Mouse (Mus musculus) CH12.LX (cell line): ENCODE results near the gene Fam151b. TPM values are rescaled to one million over a fixed set of nuclear protein-coding genes. Genes with fewer than 3 reads are reported as not detected.

ENCODE experiments used
- DNase-seq: peaks from one replicate; pipeline ENCODE4 v3.0.0-alpha.2; 2013; ENCODE audit errors: extremely low read depth
- H3K27ac ChIP-seq: 2 replicates; pipeline ENCODE4 v1.5.1; 2012; ENCODE audit warnings: low read depth, mild to moderate bottlenecking, control low read depth, moderate library complexity; ENCODE audit not compliant: insufficient read depth
- H3K27me3 ChIP-seq: replicated peaks from 2 replicates; pipeline ENCODE3; 2012; ENCODE audit warnings: inconsistent platforms
- H3K36me3 ChIP-seq, 2 experiments: replicated peaks in 1 of 2; 2 replicates each; pipeline versions ENCODE3 to v1.6.1; 2012; ENCODE audit warnings: inconsistent platforms in 1 of 2, low read length in 1 of 2, mild to moderate bottlenecking in 1 of 2, mixed read lengths in 1 of 2, moderate library complexity in 1 of 2; ENCODE audit not compliant: control insufficient read depth in 1 of 2, insufficient read depth in 1 of 2
- H3K4me1 ChIP-seq, 2 experiments: 2 replicates each; pipeline ENCODE4 v1.6.1; 2012; ENCODE audit warnings: inconsistent platforms in 1 of 2, moderate library complexity in 1 of 2; ENCODE audit not compliant: insufficient read depth in 2 of 2, control insufficient read depth in 1 of 2
- H3K4me2 ChIP-seq: 2 replicates; pipeline ENCODE4 v1.6.1; 2012; ENCODE audit warnings: low read depth, mild to moderate bottlenecking, control low read depth; ENCODE audit not compliant: poor library complexity, insufficient read depth, severe bottlenecking
- H3K4me3 ChIP-seq, 3 experiments: fragments of 150-350 bp in 1 of 3; sonication (generic) in 1 of 3; replicated peaks in 1 of 3; 2 replicates each; pipeline versions ENCODE3 to v1.5.1; 2011 to 2012; ENCODE audit warnings: low read depth in 2 of 3, low read length in 2 of 3, mild to moderate bottlenecking in 2 of 3, moderate library complexity in 2 of 3, control low read depth in 1 of 3, improper control_type of control experiment in 1 of 3, inconsistent platforms in 1 of 3, mixed read lengths in 1 of 3; ENCODE audit not compliant: poor library complexity in 1 of 3
- H3K79me2 ChIP-seq: replicated peaks from 2 replicates; pipeline ENCODE4 v1.6.1; 2012; ENCODE audit warnings: mild to moderate bottlenecking, moderate library complexity; ENCODE audit not compliant: control insufficient read depth, poor library complexity, insufficient read depth, severe bottlenecking; ENCODE audit errors: extremely low read depth
- H3K9ac ChIP-seq: 2 replicates; pipeline ENCODE4 v1.6.1; 2012; ENCODE audit warnings: low read depth, mild to moderate bottlenecking, control low read depth, moderate library complexity; ENCODE audit not compliant: insufficient read depth
- H3K9me3 ChIP-seq: replicated peaks from 2 replicates; pipeline ENCODE3; 2012; ENCODE audit warnings: low read length, inconsistent platforms, mixed read lengths
- BHLHE40 ChIP-seq: IDR thresholded peaks from 2 replicates; pipeline ENCODE4 v1.6.1; 2011; ENCODE audit warnings: mild to moderate bottlenecking, low read depth, low read length, improper control_type of control experiment
- CHD1 ChIP-seq: IDR thresholded peaks from 2 replicates; pipeline ENCODE4 v1.6.1; 2012; ENCODE audit warnings: low read depth, low read length, improper control_type of control experiment, inconsistent platforms
- ELF1 ChIP-seq: IDR thresholded peaks from 2 replicates; pipeline ENCODE4 v1.6.1; 2014; ENCODE audit warnings: low read depth, mild to moderate bottlenecking, inconsistent platforms, low read length, improper control_type of control experiment
- ETS1 ChIP-seq: conservative IDR thresholded peaks from 2 replicates; pipeline ENCODE4 v1.6.1; 2012; ENCODE audit warnings: low read depth, mild to moderate bottlenecking, inconsistent platforms, low read length, improper control_type of control experiment, moderate library complexity
- HCFC1 ChIP-seq: IDR thresholded peaks from 2 replicates; pipeline ENCODE4 v1.6.1; 2012; ENCODE audit warnings: low read depth, mild to moderate bottlenecking, inconsistent platforms, low read length, improper control_type of control experiment
- KAT2A ChIP-seq: IDR thresholded peaks from 2 replicates; pipeline ENCODE4 v1.6.1; 2012; ENCODE audit warnings: low read length, improper control_type of control experiment, inconsistent platforms; ENCODE audit not compliant: insufficient replicate concordance
- MAZ ChIP-seq: IDR thresholded peaks from 2 replicates; pipeline ENCODE4 v1.6.1; 2012; ENCODE audit warnings: low read depth, mild to moderate bottlenecking, inconsistent platforms, low read length, improper control_type of control experiment, moderate library complexity
- MEF2A ChIP-seq: IDR thresholded peaks from 2 replicates; pipeline ENCODE4 v1.6.1; 2014; ENCODE audit warnings: low read depth, mild to moderate bottlenecking, inconsistent platforms, low read length, improper control_type of control experiment, borderline replicate concordance
- MXI1 ChIP-seq: IDR thresholded peaks from 2 replicates; pipeline ENCODE4 v1.6.1; 2011; ENCODE audit warnings: mild to moderate bottlenecking, low read depth, low read length, improper control_type of control experiment
- NELFE ChIP-seq: IDR thresholded peaks from 2 replicates; pipeline ENCODE4 v1.6.1; 2011; ENCODE audit warnings: low read depth, low read length, improper control_type of control experiment
- NRF1 ChIP-seq: IDR thresholded peaks from 2 replicates; pipeline ENCODE4 v1.6.1; 2014; ENCODE audit warnings: low read depth, mild to moderate bottlenecking, inconsistent platforms, low read length, improper control_type of control experiment, moderate library complexity
- PAX5 ChIP-seq: IDR thresholded peaks from 2 replicates; pipeline ENCODE4 v1.6.1; 2012; ENCODE audit warnings: low read length, inconsistent platforms, mixed read lengths
- POLR2A ChIP-seq: IDR thresholded peaks from 2 replicates; pipeline ENCODE4 v1.6.1; 2011; ENCODE audit warnings: low read depth, mild to moderate bottlenecking, improper control_type of control experiment, low read length
- POLR2AphosphoS2 ChIP-seq: IDR thresholded peaks from 2 replicates; pipeline ENCODE4 v1.6.1; 2011; ENCODE audit warnings: low read depth, low read length, improper control_type of control experiment
- RAD21 ChIP-seq: IDR thresholded peaks from 2 replicates; pipeline ENCODE4 v1.6.1; 2011; ENCODE audit warnings: low read depth, mild to moderate bottlenecking, low read length, improper control_type of control experiment, moderate library complexity
- RCOR1 ChIP-seq: conservative IDR thresholded peaks from 2 replicates; pipeline ENCODE4 v1.6.1; 2012; ENCODE audit warnings: low read depth, mild to moderate bottlenecking, inconsistent platforms, low read length, improper control_type of control experiment
- SIN3A ChIP-seq: IDR thresholded peaks from 2 replicates; pipeline ENCODE4 v1.6.1; 2012; ENCODE audit warnings: low read length, improper control_type of control experiment, inconsistent platforms
- TBP ChIP-seq: conservative IDR thresholded peaks from 2 replicates; pipeline ENCODE4 v1.6.1; 2011; ENCODE audit warnings: low read depth, low read length, improper control_type of control experiment
- TCF12 ChIP-seq: IDR thresholded peaks from 2 replicates; pipeline ENCODE4 v1.6.1; 2014; ENCODE audit warnings: low read depth, mild to moderate bottlenecking, inconsistent platforms, low read length, improper control_type of control experiment
- UBTF ChIP-seq: IDR thresholded peaks from 2 replicates; pipeline ENCODE4 v1.6.1; 2012; ENCODE audit warnings: low read depth, mild to moderate bottlenecking, inconsistent platforms, low read length, improper control_type of control experiment, moderate library complexity
- ZMIZ1 ChIP-seq: IDR thresholded peaks from 2 replicates; pipeline ENCODE4 v1.6.1; 2012; ENCODE audit warnings: low read depth, mild to moderate bottlenecking, inconsistent platforms, low read length, improper control_type of control experiment
- dilution Hi-C: fragments of 300-500 bp; cut with MboI; formaldehyde crosslinking; loops from 2 replicates; pipeline ENCODE4 v1.14.3; 2020; ENCODE audit warnings: low sequenced_read_pairs; ENCODE audit not compliant: extremely low pct_unique_long_range_greater_than_20kb, extremely low pct_ligation_motif_present
- in situ Hi-C: fragments of 300-500 bp; cut with MboI; formaldehyde crosslinking; loops from 3 replicates; pipeline ENCODE4 v1.14.3; 2019; ENCODE audit warnings: low sequenced_read_pairs, low pct_ligation_motif_present, low pct_unique_long_range_greater_than_20kb, mixed read lengths
- polyA plus RNA-seq: library from polyadenylated mRNA; unstranded; fragments of >175 nt; gene quantifications from 2 replicates; pipeline ENCODE4 v1.2.1, GENCODE M21; 2012; ENCODE audit warnings: low read depth; ENCODE audit not compliant: insufficient read length
- total RNA-seq, 2 experiments: library from RNA; depleted of rRNA; stranded (reverse); fragments of 300-350 nt in 1 of 2; fragments of >200 nt in 1 of 2; gene quantifications; 2 replicates each; pipeline ENCODE4 v1.2.3; 2012 to 2014

Gene Fam151b
- total RNA-seq (2012; rRNA removed) (3.1 and 3.7 TPM in 2 replicates), total RNA-seq (2014; rRNA removed) (5.2 and 6.0 TPM in 2 replicates), polyA plus RNA-seq (2.2 and 2.5 TPM in 2 replicates)

- no peaks in the 10 kb centered on the region for H3K79me2 ChIP-seq
- H3K27ac ChIP-seq = no peak within 1 kb of the TSS
- peaks cover 2 to 9% of the 10 kb centered on the region in 2 experiments; a peak in 2 of 4 replicates for H3K4me1 ChIP-seq
- no peaks in the 10 kb centered on the region for H3K9me3 ChIP-seq
- DNase-seq = peak; percentile 98
- 0 out of 2 replicates have a peak, but pooled peaks have one; percentile 33 for TF ChIP-seq POLR2AphosphoS2
- TF ChIP-seq PAX5 = no peak
- TF ChIP-seq BHLHE40 = peak; percentile 72
- peak; percentile 81 for TF ChIP-seq SIN3A
- TF ChIP-seq HCFC1 = peak; percentile 79
- TF ChIP-seq MXI1 = peak; percentile 76
- TF ChIP-seq ZMIZ1 = peak; percentile 47; the same call in 1 of the 2 replicates
- TF ChIP-seq RAD21 = no peak
- TF ChIP-seq NRF1 = peak; percentile 96
- peak; percentile 56 for TF ChIP-seq TCF12
- TF ChIP-seq CHD1 = no peak
- TF ChIP-seq MAZ = no peak
- 0 out of 2 replicates have a peak, but pooled peaks have one; percentile 44 for TF ChIP-seq KAT2A
- TF ChIP-seq UBTF = 0 out of 2 replicates have a peak, but pooled peaks have one; percentile 28
- peak; percentile 41; the same call in 1 of the 2 replicates for TF ChIP-seq MEF2A
- TF ChIP-seq POLR2A = peak; percentile 92
- 0 out of 2 replicates have a peak, but pooled peaks have one; percentile 10 for TF ChIP-seq ETS1
- TF ChIP-seq ELF1 = peak; percentile 96
- peak; percentile 91 for TF ChIP-seq NELFE
- no peak for TF ChIP-seq RCOR1
- peak; percentile 54 for TF ChIP-seq TBP
- peak within 1 kb of the TSS; percentile 18; the same call in 1 of the 2 replicates for H3K4me2 ChIP-seq
- dilution Hi-C loops (no loop called here), in situ Hi-C loops (loop anchor here (10.0 kb wide), 2 partner anchors 129 to 579 kb away; partner anchors contain the start of genes Dhfr and Msh3)
- H3K36me3 ChIP-seq = peaks cover 0 to 10% of the 10 kb centered on the region in 2 experiments
- peak within 1 kb of the TSS; percentile 37 to 54 (median 45) for H3K4me3 ChIP-seq
- no peaks in the 10 kb centered on the region for H3K27me3 ChIP-seq
- peak within 1 kb of the TSS; percentile 45; the same call in 1 of the 2 replicates for H3K9ac ChIP-seq
Observed at GRCm38 (mm10) chr13:92483852-92484463, at the start of gene Fam151b. TSS of gene Fam151b (minus strand) at chr13:92484015.
